Mouse (Mus musculus): ENCODE results near the gene Gm20388.

Gene Gm20388

GRCm38 (mm10) chr8:121365150-121365549 lies 1454.5 kb downstream of the Gm20388 start:
- no peak for DNase-seq

GRCm38 (mm10) chr8:121366655-121367054 lies 1456.0 kb downstream of the Gm20388 start:
- DNase-seq = no peak

- no peak for DNase-seq
Observed at GRCm38 (mm10) chr8:121368799-121369198, 1458.2 kb downstream of the Gm20388 start.

GRCm38 (mm10) chr8:121369378-121369777 lies 1458.7 kb downstream of the Gm20388 start:
- DNase-seq = no peak

- no peak for DNase-seq
Observed at GRCm38 (mm10) chr8:121371287-121371686, 1460.6 kb downstream of the Gm20388 start.

GRCm38 (mm10) chr8:121371911-121372638 lies 1461.4 kb downstream of the Gm20388 start:
- DNase-seq = no peak

GRCm38 (mm10) chr8:121372639-121372986 lies 1462.0 kb downstream of the Gm20388 start:
- no peak for DNase-seq

GRCm38 (mm10) chr8:121374284-121374683 lies 1463.6 kb downstream of the Gm20388 start:
- DNase-seq = no peak

GRCm38 (mm10) chr8:121374777-121375176 lies 1464.1 kb downstream of the Gm20388 start:
- DNase-seq = no peak

- DNase-seq = no peak
Observed at GRCm38 (mm10) chr8:121376116-121376950, 1465.7 kb downstream of the Gm20388 start.

- DNase-seq = no peak
Observed at GRCm38 (mm10) chr8:121377680-121378079, 1467.0 kb downstream of the Gm20388 start.

GRCm38 (mm10) chr8:121379387-121379786 lies 1468.7 kb downstream of the Gm20388 start:
- no peak for DNase-seq

- DNase-seq = peak; percentile 10 to 11
Observed at GRCm38 (mm10) chr8:121382583-121383241, 1472.1 kb downstream of the Gm20388 start.

GRCm38 (mm10) chr8:121385540-121385939 lies 1474.9 kb downstream of the Gm20388 start:
- DNase-seq = no peak

GRCm38 (mm10) chr8:121390608-121391007 lies 1480.0 kb downstream of the Gm20388 start:
- no peak for DNase-seq

GRCm38 (mm10) chr8:121391254-121391653 lies 1480.6 kb downstream of the Gm20388 start:
- no peak for DNase-seq

GRCm38 (mm10) chr8:121391771-121392170 lies 1481.1 kb downstream of the Gm20388 start:
- DNase-seq = no peak

- DNase-seq = no peak
Observed at GRCm38 (mm10) chr8:121392482-121392881, 1481.8 kb downstream of the Gm20388 start.

GRCm38 (mm10) chr8:121393111-121393510 lies 1482.5 kb downstream of the Gm20388 start:
- DNase-seq = no peak

GRCm38 (mm10) chr8:121394686-121395085 lies 1484.0 kb downstream of the Gm20388 start:
- no peak for DNase-seq

GRCm38 (mm10) chr8:121395316-121395715 lies 1484.7 kb downstream of the Gm20388 start:
- DNase-seq = no peak

- DNase-seq = no peak
Observed at GRCm38 (mm10) chr8:121396151-121396550, 1485.5 kb downstream of the Gm20388 start.

- no peak for DNase-seq
Observed at GRCm38 (mm10) chr8:121397201-121397698, 1486.6 kb downstream of the Gm20388 start.
